Mouse (Mus musculus) testis, adult 2 months (tissue): ENCODE measurements around the gene Gjc1. TPM values are rescaled to one million over a fixed set of nuclear protein-coding genes. Genes with fewer than 3 reads are reported as not detected.

Experiments used
- H3K27ac ChIP-seq: fragments of 200-500 bp; 2 replicates; pipeline ENCODE4 v1.5.1; 2012; ENCODE audit warnings: low read depth, low read length; ENCODE audit not compliant: control insufficient read depth, insufficient read depth
- H3K27me3 ChIP-seq: fragments of 200-500 bp; 2 replicates; pipeline ENCODE4 v1.6.1; 2012; ENCODE audit warnings: mild to moderate bottlenecking, low read length, moderate library complexity; ENCODE audit not compliant: control insufficient read depth, insufficient read depth
- H3K36me3 ChIP-seq: fragments of 200-500 bp; 2 replicates; pipeline ENCODE4 v1.6.1; 2012; ENCODE audit warnings: mild to moderate bottlenecking, low read length; ENCODE audit not compliant: control insufficient read depth, insufficient read depth
- H3K4me1 ChIP-seq: fragments of 200-500 bp; 2 replicates; pipeline ENCODE4 v1.6.1; 2012; ENCODE audit warnings: low read length; ENCODE audit not compliant: control insufficient read depth, insufficient read depth
- H3K4me3 ChIP-seq: fragments of 200-500 bp; 2 replicates; pipeline ENCODE4 v1.5.1; 2012; ENCODE audit warnings: low read depth, mild to moderate bottlenecking, low read length, moderate library complexity, mixed read lengths; ENCODE audit not compliant: control insufficient read depth
- CTCF ChIP-seq: fragments of 200-500 bp; IDR thresholded peaks from 2 replicates; pipeline ENCODE4 v1.5.1; 2012; ENCODE audit warnings: low read depth, mild to moderate bottlenecking, inconsistent platforms, low read length, moderate library complexity; ENCODE audit not compliant: control insufficient read depth, insufficient read depth, insufficient replicate concordance
- POLR2A ChIP-seq: fragments of 200-500 bp; IDR thresholded peaks from 2 replicates; pipeline ENCODE4 v1.6.1; 2012; ENCODE audit warnings: low read depth, mild to moderate bottlenecking, inconsistent platforms, low read length, moderate library complexity; ENCODE audit not compliant: control insufficient read depth
- polyA plus RNA-seq: library from polyadenylated mRNA; depleted of rRNA; stranded (reverse); fragments of >200 nt; gene quantifications from 2 replicates; pipeline ENCODE4 v1.2.3, GENCODE M21; 2012

Gjc1 gene
- polyA plus RNA-seq, 1 experiment: 9.9 TPM

DNA sequence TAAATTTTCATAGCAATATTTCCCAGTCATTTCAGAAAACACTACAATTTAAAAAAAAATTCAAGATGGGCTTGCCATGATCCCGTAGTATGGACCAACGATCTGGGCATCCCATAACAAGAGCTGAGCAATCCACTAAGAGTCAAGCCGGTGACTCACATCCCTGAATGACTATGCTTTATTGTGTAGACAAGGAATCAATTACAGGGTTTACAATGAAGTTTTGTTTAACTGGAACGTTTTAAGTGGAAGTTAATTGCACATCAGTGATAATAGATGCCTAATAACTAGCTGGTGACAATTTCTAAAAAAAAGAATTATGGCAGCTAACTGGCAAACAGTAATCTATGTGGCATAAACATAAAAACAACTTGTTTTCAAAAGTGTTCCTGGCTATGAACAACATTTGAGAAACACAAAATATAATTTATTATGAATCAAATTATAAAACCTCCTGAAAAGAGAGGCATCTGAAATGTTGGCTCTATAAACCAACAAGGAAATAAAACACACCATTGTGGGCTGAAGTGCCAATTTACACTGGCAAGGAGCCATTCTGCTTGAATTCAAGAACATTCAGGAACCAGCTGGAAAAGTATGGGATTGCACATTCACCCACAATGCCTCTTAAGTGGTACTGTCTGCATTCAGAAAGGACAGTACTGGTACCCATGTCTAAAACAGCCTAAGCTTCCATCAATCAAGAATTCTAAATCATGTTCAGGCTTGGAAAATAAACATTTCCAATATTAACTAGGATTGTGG, 8.6 kb downstream of the Gjc1 start:
- H3K4me1 ChIP-seq: no peaks in the 10 kb centered on the region
- H3K27ac ChIP-seq: no peak overlapping the region
- H3K27me3 ChIP-seq: no peaks in the 10 kb centered on the region
- TF ChIP-seq POLR2A (no peak), CTCF (no peak)
- H3K36me3 ChIP-seq: no peaks in the 10 kb centered on the region
- H3K4me3 ChIP-seq: no peak overlapping the region

DNA sequence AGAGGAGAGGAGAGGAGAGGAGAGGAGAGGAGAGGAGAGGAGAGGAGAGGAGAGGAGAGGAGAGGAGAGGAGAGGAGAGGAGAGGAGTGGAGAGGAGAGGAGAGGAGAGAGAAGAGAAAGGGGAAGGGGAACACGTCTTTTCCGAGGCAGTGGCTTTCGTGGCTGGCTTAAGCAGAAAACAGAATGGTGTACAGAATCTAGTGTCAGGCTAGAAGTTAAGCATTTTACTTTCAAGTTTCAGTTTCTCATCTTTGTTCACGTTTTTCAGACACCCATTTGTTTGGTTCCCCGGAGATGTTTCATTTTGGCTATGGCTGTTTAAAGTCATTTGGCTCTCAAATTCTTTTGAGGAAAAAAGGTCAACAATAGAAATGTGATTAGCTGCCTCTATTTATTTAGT, 11.3 kb downstream of the Gjc1 start:
- Histone ChIP-seq H3K4me1 (no peaks in the 10 kb centered on the region), H3K36me3 (no peaks in the 10 kb centered on the region), H3K27me3 (no peaks in the 10 kb centered on the region), H3K27ac (no peak overlapping the region), H3K4me3 (no peak overlapping the region)
- no peak for TF ChIP-seq CTCF
- TF ChIP-seq POLR2A: no peak

DNA sequence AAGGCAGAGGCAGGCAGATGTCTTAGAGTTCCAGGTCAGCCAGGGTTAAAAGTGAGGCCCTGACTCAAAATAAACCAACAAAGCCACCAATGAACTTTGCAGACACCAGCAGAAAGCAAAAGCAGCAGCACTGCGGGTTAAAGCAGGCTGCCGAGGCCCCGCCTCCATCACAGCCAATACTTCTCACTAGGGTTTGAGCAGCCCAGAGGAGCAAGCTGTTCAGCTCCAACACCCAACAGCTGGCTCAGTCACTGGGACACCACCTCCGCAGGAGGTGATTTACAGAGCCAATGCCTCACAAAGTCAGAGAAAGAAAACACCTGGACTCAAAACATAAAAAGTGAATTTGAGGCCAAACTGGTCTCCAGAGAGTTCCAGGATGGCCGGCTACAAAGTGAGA, 16.0 kb downstream of the Gjc1 start:
- H3K27me3 ChIP-seq: no peaks in the 10 kb centered on the region
- no peak overlapping the region for H3K27ac ChIP-seq
- TF ChIP-seq POLR2A (no peak), CTCF (no peak)
- H3K4me1 ChIP-seq: no peaks in the 10 kb centered on the region
- H3K36me3 ChIP-seq: peaks cover 2% of the 10 kb centered on the region; the same call in 1 of the 2 replicates
- H3K4me3 ChIP-seq: no peak overlapping the region

DNA sequence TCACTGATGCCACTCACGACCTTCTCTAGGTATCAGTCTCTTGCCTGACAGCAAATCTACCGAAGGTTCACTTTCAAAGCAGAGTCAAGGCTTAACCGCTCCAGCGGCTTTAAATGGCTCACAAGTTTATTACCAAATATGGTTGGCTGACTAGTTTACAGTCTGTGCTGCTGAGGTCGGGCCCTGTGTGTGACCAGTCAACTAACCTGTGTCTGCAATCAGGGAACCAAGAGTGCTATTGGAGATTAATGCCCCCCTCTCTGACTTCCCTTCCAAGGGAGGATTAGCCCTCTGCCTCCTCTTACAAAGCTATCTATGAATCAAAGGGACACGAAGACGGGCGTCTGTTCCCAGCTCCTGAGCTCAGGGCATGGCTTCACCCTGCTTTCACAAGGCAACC, 25.3 kb downstream of the Gjc1 start:
- no peaks in the 10 kb centered on the region for H3K4me1 ChIP-seq
- H3K36me3 ChIP-seq: no peaks in the 10 kb centered on the region
- no peak overlapping the region for H3K27ac ChIP-seq
- H3K4me3 ChIP-seq: no peak overlapping the region
- no peak for TF ChIP-seq CTCF
- no peak for TF ChIP-seq POLR2A
- H3K27me3 ChIP-seq: no peaks in the 10 kb centered on the region

DNA sequence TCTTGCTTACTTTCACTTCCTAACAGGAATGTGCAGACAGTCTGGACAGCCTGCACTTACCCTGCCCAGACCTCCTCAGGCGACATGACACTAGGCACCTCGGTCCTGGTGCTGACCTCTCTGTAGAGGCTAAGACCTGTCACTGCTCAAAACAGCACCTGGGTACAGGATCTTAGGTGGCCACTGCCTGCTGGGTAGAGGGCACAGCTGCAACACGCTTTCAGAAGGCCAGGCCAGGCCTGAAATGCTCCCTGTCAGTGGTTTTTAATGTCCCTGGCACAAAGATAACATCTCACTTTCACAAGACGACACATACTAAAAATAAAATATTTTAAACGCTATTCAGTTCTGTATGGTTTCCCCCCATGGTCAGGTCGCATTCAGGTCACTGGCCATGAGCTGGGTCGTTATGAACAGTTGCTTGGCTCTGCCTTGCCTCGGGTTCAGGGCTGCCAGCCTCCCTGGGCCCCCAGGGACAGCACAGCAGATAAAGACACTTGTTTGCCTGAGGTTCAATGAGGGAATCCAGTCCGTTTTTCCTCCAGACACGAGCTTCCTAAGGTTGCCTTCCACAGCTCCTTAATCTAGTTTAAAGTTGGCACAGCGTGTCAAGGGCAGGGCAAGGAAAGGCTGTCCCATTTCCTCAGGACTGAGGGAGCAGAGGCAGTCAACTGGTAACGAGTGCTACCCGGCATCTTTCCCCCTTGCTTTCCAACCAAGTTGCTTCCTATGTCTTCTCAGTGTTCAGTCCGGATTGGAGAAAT, 27.6 kb downstream of the Gjc1 start:
- Histone ChIP-seq H3K36me3 (no peaks in the 10 kb centered on the region), H3K27me3 (no peaks in the 10 kb centered on the region), H3K4me1 (no peaks in the 10 kb centered on the region), H3K27ac (no peak overlapping the region), H3K4me3 (no peak overlapping the region)
- no peak for TF ChIP-seq POLR2A
- TF ChIP-seq CTCF: no peak

DNA sequence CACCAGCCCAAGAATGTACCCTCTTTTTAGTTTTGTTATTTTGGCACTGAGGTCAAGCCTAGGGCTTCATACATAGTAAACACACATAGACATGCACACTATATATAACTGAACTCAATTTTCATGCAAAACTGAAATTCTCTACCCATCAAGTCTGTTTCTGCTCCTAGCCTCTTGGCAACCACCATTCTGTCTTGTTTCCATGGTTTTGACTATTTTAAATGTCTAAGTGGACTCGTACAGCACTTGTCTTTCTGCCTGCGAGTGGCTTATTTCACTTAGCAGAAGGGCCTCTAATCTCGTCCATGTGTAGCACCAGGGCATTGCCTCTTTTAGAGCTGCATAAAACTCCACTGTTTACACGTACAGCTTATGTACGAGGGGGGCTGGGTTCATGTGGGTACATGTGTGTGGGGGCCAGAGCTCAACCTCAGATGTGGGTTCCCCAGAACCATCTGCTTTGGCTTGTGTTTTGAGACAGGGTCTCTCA, 31.8 kb downstream of the Gjc1 start:
- Histone ChIP-seq H3K27ac (no peak overlapping the region), H3K4me1 (no peaks in the 10 kb centered on the region), H3K27me3 (no peaks in the 10 kb centered on the region), H3K4me3 (no peak overlapping the region), H3K36me3 (no peaks in the 10 kb centered on the region)
- TF ChIP-seq CTCF: no peak

DNA sequence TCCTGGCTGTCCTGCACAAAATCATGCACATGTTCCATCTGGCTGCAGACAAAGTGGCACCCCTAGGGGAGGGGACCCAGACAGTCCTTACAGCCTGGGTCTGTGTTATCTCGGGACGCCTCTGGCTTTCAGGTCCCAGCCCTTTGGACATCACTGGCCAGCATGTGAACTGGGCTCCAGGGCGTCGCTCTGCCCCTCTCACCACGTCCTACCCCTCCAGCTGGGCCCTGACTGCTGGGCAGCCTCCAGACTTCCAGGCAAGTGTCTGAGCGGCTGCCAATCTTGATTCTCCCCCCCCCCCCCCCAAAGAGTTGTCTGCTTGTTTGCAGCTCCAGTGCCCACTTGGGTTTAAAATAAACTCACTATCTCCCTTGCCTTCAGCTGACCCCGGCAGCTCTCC, 36.1 kb downstream of the Gjc1 start:
- H3K27ac ChIP-seq: no peak overlapping the region
- TF ChIP-seq POLR2A (no peak), CTCF (no peak)
- H3K27me3 ChIP-seq: no peaks in the 10 kb centered on the region

DNA sequence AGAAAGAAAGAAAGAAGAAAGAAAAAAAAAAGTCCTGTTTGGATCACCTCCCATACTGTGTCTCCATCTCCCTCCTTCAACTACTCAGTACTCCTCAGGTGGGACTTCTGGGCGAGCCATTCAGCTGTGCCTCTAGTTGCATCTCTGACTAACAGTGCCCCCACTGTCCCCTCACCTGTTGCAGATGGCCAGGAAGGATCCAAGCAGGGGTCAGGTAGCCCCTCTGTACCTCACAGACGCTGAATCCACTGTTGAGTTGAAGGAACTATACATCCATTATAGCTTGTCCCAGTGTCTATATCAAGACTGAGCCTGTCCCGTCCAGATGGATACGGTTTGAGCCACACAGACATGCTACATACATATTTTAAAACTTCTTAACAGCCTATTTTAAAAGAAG, 38.0 kb downstream of the Gjc1 start:
- no peak for TF ChIP-seq POLR2A
- TF ChIP-seq CTCF: no peak
- H3K27me3 ChIP-seq: no peaks in the 10 kb centered on the region
- H3K27ac ChIP-seq: no peak overlapping the region
- peaks cover 12% of the 10 kb centered on the region for H3K4me1 ChIP-seq
- H3K4me3 ChIP-seq: no peak overlapping the region
- H3K36me3 ChIP-seq: no peaks in the 10 kb centered on the region

More for the DNA sequence above, 36.1 kb downstream of the Gjc1 start:
- no peaks in the 10 kb centered on the region for H3K36me3 ChIP-seq
- H3K4me1 ChIP-seq: no peaks in the 10 kb centered on the region
- H3K4me3 ChIP-seq: no peak overlapping the region
